Mouse (Mus musculus): ENCODE data around the gene Ppp2r5c. TPM values are rescaled to one million over a fixed set of nuclear protein-coding genes. Genes with fewer than 3 reads are reported as not detected.

The Ppp2r5c gene
- polyA plus RNA-seq, 1 experiment from 2014 or later = 140 TPM

- H3K9ac ChIP-seq = no peak overlapping the region
- H3K4me2 ChIP-seq = no peak overlapping the region
- H3K36me3 ChIP-seq = peaks cover 90% of the 10 kb centered on the region
- H3K4me3 ChIP-seq = no peak overlapping the region
- no peaks in the 10 kb centered on the region for H3K9me3 ChIP-seq
- no peak overlapping the region for H3K27ac ChIP-seq (replicated peaks)
- H3K4me1 ChIP-seq (replicated peaks) = no peaks in the 10 kb centered on the region
- no peaks in the 10 kb centered on the region for H3K27me3 ChIP-seq
- WGBS = 91% methylated on average over 13 of the region's 13 CpGs
- ATAC-seq (ENCODE audit: low read depth) = no peak
These were observed 105.2 kb downstream of the Ppp2r5c start for GRCm38 (mm10) chr12:110552113-110552512.

- no peaks in the 10 kb centered on the region for H3K9me3 ChIP-seq
- no peak overlapping the region for H3K4me3 ChIP-seq
- no peak for ATAC-seq (ENCODE audit: low read depth)
- no peaks in the 10 kb centered on the region for H3K27me3 ChIP-seq
- H3K9ac ChIP-seq = no peak overlapping the region
- H3K4me1 ChIP-seq (replicated peaks) = no peaks in the 10 kb centered on the region
- 93% methylated on average over 5 of the region's 5 CpGs for WGBS
- peaks cover 93% of the 10 kb centered on the region for H3K36me3 ChIP-seq
- no peak overlapping the region for H3K4me2 ChIP-seq
- no peak overlapping the region for H3K27ac ChIP-seq (replicated peaks)
These were observed 106.4 kb downstream of the Ppp2r5c start for GRCm38 (mm10) chr12:110553362-110553761.

- no peak overlapping the region for H3K4me3 ChIP-seq
- H3K27ac ChIP-seq (replicated peaks) = no peak overlapping the region
These were observed 108.8 kb downstream of the Ppp2r5c start for GRCm38 (mm10) chr12:110555536-110556240.

DNA sequence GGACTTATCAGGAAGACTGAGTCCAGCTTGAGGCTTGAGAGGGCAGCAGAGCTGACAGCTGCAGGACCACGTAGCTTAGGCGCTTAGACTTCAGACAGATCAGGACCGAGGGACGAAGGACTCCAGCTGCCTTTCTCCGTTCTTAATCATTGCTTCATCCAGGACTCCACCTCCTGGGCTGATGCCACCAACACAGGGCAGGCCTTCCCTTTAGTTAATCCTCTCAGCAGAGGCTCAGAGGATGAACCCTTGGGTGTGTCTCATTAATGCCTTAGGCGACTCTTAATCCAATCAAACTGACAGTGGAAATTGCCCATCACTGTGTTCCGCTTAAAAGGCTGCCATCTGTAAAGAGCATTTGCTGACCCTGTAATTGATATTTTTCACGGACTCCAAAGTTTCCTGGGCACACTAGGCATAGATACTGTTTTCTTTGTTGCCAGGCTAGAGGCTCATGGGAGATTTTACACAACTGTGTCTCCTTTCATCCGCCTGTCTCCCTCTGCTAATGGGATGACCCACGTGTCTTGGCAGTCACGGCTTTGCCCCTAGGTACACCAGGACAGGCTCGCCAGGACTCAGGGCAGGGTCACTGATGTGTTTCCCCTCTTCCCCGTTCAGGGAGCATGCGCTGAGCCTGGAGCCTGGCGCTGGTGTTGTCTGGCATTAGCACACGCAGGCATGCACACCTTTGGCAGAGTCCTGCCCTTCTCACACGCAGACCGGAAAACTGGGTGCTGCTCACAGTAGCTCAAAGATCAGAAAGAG is 110.1 kb downstream of the Ppp2r5c start:
- H3K9me3 ChIP-seq = no peaks in the 10 kb centered on the region
- H3K4me1 ChIP-seq (replicated peaks) = no peaks in the 10 kb centered on the region
- peaks cover 99% of the 10 kb centered on the region for H3K36me3 ChIP-seq
- H3K27ac ChIP-seq (replicated peaks) = no peak overlapping the region
- 85% methylated on average over 18 of the region's 18 CpGs for WGBS
- no peak overlapping the region for H3K4me2 ChIP-seq
- ATAC-seq (ENCODE audit: low read depth) = no peak
- H3K9ac ChIP-seq = no peak overlapping the region
- no peak overlapping the region for H3K4me3 ChIP-seq
- H3K27me3 ChIP-seq = no peaks in the 10 kb centered on the region

More at GRCm38 (mm10) chr12:110555536-110556240, 108.8 kb downstream of the Ppp2r5c start:
- Histone ChIP-seq H3K36me3 (peaks cover 97% of the 10 kb centered on the region), H3K4me2 (no peak overlapping the region), H3K27me3 (no peaks in the 10 kb centered on the region), H3K9me3 (no peaks in the 10 kb centered on the region), H3K9ac (no peak overlapping the region), H3K4me1 (replicated peaks) (no peaks in the 10 kb centered on the region)
- 93% methylated on average over 21 of the region's 21 CpGs for WGBS
- no peak for ATAC-seq (ENCODE audit: low read depth)

DNA sequence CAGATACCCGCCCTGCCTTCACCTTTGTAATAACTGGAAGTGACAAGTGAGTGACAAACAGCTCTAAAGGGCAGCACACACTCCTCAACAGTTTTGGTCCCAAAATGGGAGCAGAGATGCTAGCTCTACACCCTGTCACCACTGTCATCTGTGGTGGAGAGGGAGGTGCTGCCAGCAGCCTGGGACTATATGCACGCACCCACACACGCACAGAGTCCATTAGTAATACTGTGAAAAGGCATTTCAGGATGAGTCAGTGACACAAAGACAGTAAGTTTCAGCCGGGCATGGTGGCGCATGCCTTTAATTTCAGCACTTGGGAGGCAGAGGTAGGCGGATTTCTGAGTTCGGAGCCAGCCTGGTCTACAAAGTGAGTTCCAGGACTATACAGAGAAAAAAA is 111.3 kb downstream of the Ppp2r5c start:
- ATAC-seq (ENCODE audit: low read depth) = no peak
- peaks cover 98% of the 10 kb centered on the region for H3K36me3 ChIP-seq
- 97% methylated on average over 7 of the region's 7 CpGs for WGBS

GRCm38 (mm10) chr12:110563383-110563782 is 116.5 kb downstream of the Ppp2r5c start:
- WGBS = 90% methylated on average over 11 of the region's 11 CpGs
- H3K36me3 ChIP-seq = peaks cover 92% of the 10 kb centered on the region
- H3K27me3 ChIP-seq = no peaks in the 10 kb centered on the region
- no peak overlapping the region for H3K4me3 ChIP-seq
- no peaks in the 10 kb centered on the region for H3K4me1 ChIP-seq (replicated peaks)
- H3K9me3 ChIP-seq = no peaks in the 10 kb centered on the region
- no peak overlapping the region for H3K27ac ChIP-seq (replicated peaks)
- no peak overlapping the region for H3K4me2 ChIP-seq
- H3K9ac ChIP-seq = no peak overlapping the region
- no peak for ATAC-seq (ENCODE audit: low read depth)

More for the DNA sequence above, 111.3 kb downstream of the Ppp2r5c start:
- Histone ChIP-seq H3K9ac (no peak overlapping the region), H3K27me3 (no peaks in the 10 kb centered on the region), H3K9me3 (no peaks in the 10 kb centered on the region), H3K27ac (replicated peaks) (no peak overlapping the region), H3K4me2 (no peak overlapping the region), H3K4me3 (no peak overlapping the region), H3K4me1 (replicated peaks) (no peaks in the 10 kb centered on the region)

DNA sequence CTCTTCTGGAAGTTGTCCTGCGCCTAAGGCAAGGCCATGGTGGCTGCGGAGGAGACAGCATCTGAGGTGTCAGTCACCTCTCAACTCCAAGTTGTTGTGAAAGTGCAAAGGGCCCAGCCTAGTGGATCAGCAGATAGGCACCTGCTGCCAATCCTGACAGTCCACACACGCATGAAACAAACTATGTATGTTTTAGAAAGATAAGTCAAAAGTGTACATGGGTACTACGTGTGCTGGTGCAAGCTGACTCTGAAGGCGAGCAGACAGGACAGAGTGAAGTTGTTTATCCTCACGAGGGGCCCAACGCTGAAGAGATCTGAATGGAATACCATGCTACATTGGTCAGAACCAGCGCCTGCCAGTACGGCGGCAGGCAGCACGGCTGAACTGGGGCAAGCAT is 117.9 kb downstream of the Ppp2r5c start:
- H3K9me3 ChIP-seq = no peaks in the 10 kb centered on the region
- no peak overlapping the region for H3K4me3 ChIP-seq
- no peaks in the 10 kb centered on the region for H3K4me1 ChIP-seq (replicated peaks)
- 95% methylated on average over 11 of the region's 11 CpGs for WGBS
- no peak for ATAC-seq (ENCODE audit: low read depth)
- no peaks in the 10 kb centered on the region for H3K27me3 ChIP-seq
- no peak overlapping the region for H3K27ac ChIP-seq (replicated peaks)
- H3K36me3 ChIP-seq = peaks cover 92% of the 10 kb centered on the region
- H3K4me2 ChIP-seq = no peak overlapping the region
- H3K9ac ChIP-seq = no peak overlapping the region

- Histone ChIP-seq H3K9ac (no peak overlapping the region), H3K27ac (replicated peaks) (no peak overlapping the region), H3K4me3 (no peak overlapping the region), H3K4me2 (no peak overlapping the region), H3K4me1 (replicated peaks) (no peaks in the 10 kb centered on the region), H3K9me3 (no peaks in the 10 kb centered on the region), H3K27me3 (no peaks in the 10 kb centered on the region), H3K36me3 (peaks cover 90% of the 10 kb centered on the region)
- no peak for ATAC-seq (ENCODE audit: low read depth)
- WGBS = 91% methylated on average over 9 of the region's 9 CpGs
These were observed 119.4 kb downstream of the Ppp2r5c start for GRCm38 (mm10) chr12:110566366-110566765.

DNA sequence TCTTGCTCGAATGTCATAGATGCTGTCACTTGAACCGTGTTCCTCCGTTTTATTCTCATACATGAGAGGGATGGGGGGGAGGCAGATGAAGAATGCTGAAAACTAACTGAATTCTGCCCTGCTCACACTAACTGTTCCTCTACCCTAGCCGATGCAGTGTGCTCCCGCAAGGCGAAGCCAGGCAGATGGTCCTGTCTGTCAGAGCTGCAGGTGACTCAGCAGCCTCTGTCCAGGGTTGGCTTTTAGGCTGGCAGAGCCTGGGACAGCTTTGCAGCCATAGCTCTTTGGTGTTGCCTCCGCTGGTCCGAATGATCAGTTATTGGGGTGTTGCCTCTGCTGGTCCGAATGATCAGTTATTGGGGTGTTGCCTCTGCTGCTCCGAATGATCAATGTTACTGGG is 124.1 kb downstream of the Ppp2r5c start:
- no peaks in the 10 kb centered on the region for H3K9me3 ChIP-seq
- no peaks in the 10 kb centered on the region for H3K27me3 ChIP-seq
- H3K4me1 ChIP-seq (replicated peaks) = no peaks in the 10 kb centered on the region
- WGBS = 94% methylated on average over 10 of the region's 10 CpGs
- no peak overlapping the region for H3K4me3 ChIP-seq
- no peak overlapping the region for H3K9ac ChIP-seq
- H3K36me3 ChIP-seq = peaks cover 92% of the 10 kb centered on the region
- no peak for ATAC-seq (ENCODE audit: low read depth)
- no peak overlapping the region for H3K27ac ChIP-seq (replicated peaks)
- H3K4me2 ChIP-seq = no peak overlapping the region

- H3K27ac ChIP-seq (replicated peaks) = no peak overlapping the region
- WGBS = 97% methylated on average over 4 of the region's 4 CpGs
- H3K4me3 ChIP-seq = no peak overlapping the region
- ATAC-seq (ENCODE audit: low read depth) = no peak
- no peak overlapping the region for H3K4me2 ChIP-seq
- H3K36me3 ChIP-seq = peaks cover 83% of the 10 kb centered on the region
- H3K9ac ChIP-seq = no peak overlapping the region
- H3K27me3 ChIP-seq = no peaks in the 10 kb centered on the region
- H3K9me3 ChIP-seq = no peaks in the 10 kb centered on the region
- H3K4me1 ChIP-seq (replicated peaks) = no peaks in the 10 kb centered on the region
These were observed 125.4 kb downstream of the Ppp2r5c start for GRCm38 (mm10) chr12:110572351-110572750.

DNA sequence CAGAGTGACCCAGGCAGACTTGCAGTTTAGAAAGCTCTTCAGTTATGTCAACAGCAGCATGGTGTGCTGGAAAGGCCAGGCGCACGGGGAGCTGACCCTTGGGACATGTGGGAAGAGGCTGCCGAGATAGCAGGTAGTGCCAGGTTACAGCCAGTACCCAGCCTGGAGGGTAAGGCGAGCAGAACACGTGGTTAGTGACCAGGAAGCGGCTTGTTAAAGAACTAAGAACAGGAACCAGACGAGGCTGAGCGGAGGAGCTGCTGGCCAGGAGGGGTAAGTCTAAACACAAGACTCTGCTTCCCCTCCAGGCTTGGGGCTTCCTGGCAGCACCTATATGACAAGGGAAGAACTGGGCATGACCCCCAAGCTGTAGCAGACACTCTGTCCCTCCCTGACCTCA is 126.7 kb downstream of the Ppp2r5c start:
- Histone ChIP-seq H3K27me3 (no peaks in the 10 kb centered on the region), H3K4me2 (no peak overlapping the region), H3K4me1 (replicated peaks) (no peaks in the 10 kb centered on the region), H3K9me3 (no peaks in the 10 kb centered on the region), H3K27ac (replicated peaks) (no peak overlapping the region), H3K4me3 (no peak overlapping the region), H3K36me3 (peaks cover 70% of the 10 kb centered on the region), H3K9ac (no peak overlapping the region)
- ATAC-seq (ENCODE audit: low read depth) = no peak
- 92% methylated on average over 8 of the region's 8 CpGs for WGBS

DNA sequence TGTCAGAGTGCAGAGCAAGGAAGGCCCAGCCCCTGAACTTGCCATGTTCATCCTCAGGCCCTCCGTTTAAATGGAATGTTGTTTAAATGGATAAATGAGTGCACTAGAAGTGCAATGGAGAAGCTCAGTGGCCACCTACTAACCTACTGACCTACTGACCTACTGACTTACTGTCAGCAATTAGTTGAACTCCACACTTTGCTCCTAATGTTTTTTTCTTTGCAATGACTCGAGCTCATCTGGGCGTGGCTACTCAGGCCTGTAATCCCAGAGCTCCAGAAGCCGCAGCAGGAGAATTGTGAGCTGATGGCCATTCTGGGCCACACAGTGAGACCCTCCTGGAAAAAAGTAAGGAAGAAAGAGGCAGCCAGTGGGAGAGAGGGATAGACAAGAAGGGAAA is 129.0 kb downstream of the Ppp2r5c start:
- 78% methylated on average over 4 of the region's 4 CpGs for WGBS
- Histone ChIP-seq H3K4me2 (no peak overlapping the region), H3K9me3 (no peaks in the 10 kb centered on the region), H3K27me3 (no peaks in the 10 kb centered on the region), H3K36me3 (peaks cover 58% of the 10 kb centered on the region), H3K9ac (no peak overlapping the region), H3K4me3 (no peak overlapping the region), H3K27ac (replicated peaks) (no peak overlapping the region), H3K4me1 (replicated peaks) (no peaks in the 10 kb centered on the region)
- ATAC-seq (ENCODE audit: low read depth) = no peak
